8 mouse cellular contexts compared by ENCODE assay signal in the genomic region with DNA sequence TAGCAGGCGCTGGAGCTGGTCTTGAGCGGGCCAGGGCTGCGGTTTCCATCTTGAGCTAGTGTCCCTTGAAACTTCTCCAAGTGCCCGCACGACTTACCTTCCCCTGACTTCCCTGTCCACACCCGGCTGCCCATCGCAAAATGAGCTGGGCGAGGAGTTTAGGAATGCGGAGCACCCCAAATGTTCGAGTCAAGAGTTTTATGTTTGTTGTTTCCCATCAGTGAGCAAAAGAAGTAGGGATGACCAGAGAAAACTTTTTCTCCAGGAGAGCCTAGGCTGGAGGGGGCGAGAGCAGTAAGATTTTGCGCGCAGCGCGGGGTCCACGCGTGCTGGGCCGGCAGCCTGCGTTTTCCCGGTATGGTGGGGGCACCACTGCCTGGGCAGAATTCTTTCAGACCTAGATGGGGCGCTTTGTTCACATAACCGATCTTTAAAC. TPM values are rescaled to one million over a fixed set of nuclear protein-coding genes. Genes with fewer than 3 reads are reported as not detected.
DNase-seq lines count a peak whose midpoint lies in the region; ATAC-seq lines count a peak whose summit lies in the region.

No protein-coding gene starts in this region.

- H3K36me3 ChIP-seq in megakaryocyte, embryonic 14.5 days (replicated peaks; ENCODE audit: low read length) = peaks cover 15% of the 10 kb centered on the region
- no peaks in the 10 kb centered on the region for H3K36me3 ChIP-seq in hindbrain, embryonic 16.5 days (ENCODE audit: control insufficient read depth, insufficient read depth, low read length)
- peaks cover 20% of the 10 kb centered on the region for H3K36me3 ChIP-seq in liver, embryonic 12.5 days

- peak overlapping the region; percentile 86 for H3K9ac ChIP-seq in hindbrain, embryonic 16.5 days (ENCODE audit: low read depth, low read length)
- H3K9ac ChIP-seq in liver, embryonic 12.5 days = peak overlapping the region; percentile 92

- DNase-seq in gastrocnemius, postnatal 10 days = peak; percentile 61
- peak; percentile 81 for DNase-seq in naive thymus-derived CD4-positive, alpha-beta T cell, adult 2 months (ENCODE audit: low read depth)
- peak; percentile 74 for DNase-seq in thymus, postnatal 4 days
- DNase-seq in retina, postnatal 1 day = no peak

- peak overlapping the region; percentile 86 for H3K27ac ChIP-seq in hindbrain, embryonic 16.5 days (ENCODE audit: low read depth, low read length)
- H3K27ac ChIP-seq in liver, embryonic 12.5 days = peak overlapping the region; percentile 99

- under 1% methylated on average over 22 of the region's 22 CpGs for WGBS in hindbrain, embryonic 16.5 days
- WGBS in liver, embryonic 12.5 days (ENCODE audit: insufficient replicate concordance) = 1% methylated on average over 22 of the region's 22 CpGs

- peaks cover 10% of the 10 kb centered on the region for H3K27me3 ChIP-seq in megakaryocyte, embryonic 14.5 days (replicated peaks)
- H3K27me3 ChIP-seq in hindbrain, embryonic 16.5 days (replicated peaks; ENCODE audit: control insufficient read depth, insufficient read depth, low read length) = peaks cover 8% of the 10 kb centered on the region
- H3K27me3 ChIP-seq in liver, embryonic 12.5 days (replicated peaks) = no peaks in the 10 kb centered on the region

- H3K4me2 ChIP-seq in hindbrain, embryonic 16.5 days (ENCODE audit: low read length) = peak overlapping the region; percentile 97
- peak overlapping the region; percentile 88 for H3K4me2 ChIP-seq in liver, embryonic 12.5 days

- peaks cover 52% of the 10 kb centered on the region for H3K4me1 ChIP-seq in megakaryocyte, embryonic 14.5 days
- H3K4me1 ChIP-seq in hindbrain, embryonic 16.5 days (ENCODE audit: control insufficient read depth, insufficient read depth, low read depth, low read length) = peaks cover 22% of the 10 kb centered on the region
- H3K4me1 ChIP-seq in liver, embryonic 12.5 days = peaks cover 70% of the 10 kb centered on the region

- H3K4me3 ChIP-seq in megakaryocyte, embryonic 14.5 days (replicated peaks) = peak overlapping the region; percentile 95
- H3K4me3 ChIP-seq in hindbrain, embryonic 16.5 days (ENCODE audit: low read length) = peak overlapping the region; percentile 74
- peak overlapping the region; percentile 85 for H3K4me3 ChIP-seq in liver, embryonic 12.5 days

- ATAC-seq in megakaryocyte, adult 5-6 weeks (ENCODE audit: poor library complexity, severe bottlenecking) = no peak
- no peak for ATAC-seq in hindbrain, embryonic 16.5 days
- 0 out of 2 replicates have a peak, but pooled peaks have one; percentile 18 for ATAC-seq in liver, embryonic 12.5 days

- H3K9me3 ChIP-seq in megakaryocyte, embryonic 14.5 days = no peaks in the 10 kb centered on the region
- H3K9me3 ChIP-seq in hindbrain, embryonic 16.5 days (ENCODE audit: control insufficient read depth, low read length) = no peaks in the 10 kb centered on the region
- H3K9me3 ChIP-seq in liver, embryonic 12.5 days (replicated peaks) = no peaks in the 10 kb centered on the region

RNA-seq across cellular contexts. Expression of a gene that starts 0.8 kb away (rescaled TPM):
- polyA plus RNA-seq in megakaryocyte, embryonic 14.5 days (2012; ENCODE audit: insufficient read depth, low replicate concordance) = 206 and 219 TPM in 2 replicates
- 15.6 and 21.0 TPM in 2 replicates for total RNA-seq in megakaryocyte, adult 5-6 weeks (2015)
- 3.8 and 5.4 TPM in 2 replicates for total RNA-seq in megakaryocyte, adult 5-6 weeks (2017)
- 10 to 100 TPM; 80.4 to 90.5 TPM for total RNA-seq in gastrocnemius, postnatal 10 days (2021)
- polyA plus RNA-seq in hindbrain, embryonic 16.5 days (2015; fragmentation: Nextera tagmentation; extraction: Ambion mirVana) = 38.0 and 50.8 TPM in 2 replicates
- 23.9 and 24.2 TPM in 2 replicates for polyA plus RNA-seq in liver, embryonic 12.5 days (2016; fragmentation: Nextera tagmentation; extraction: Ambion mirVana)
